Mouse (Mus musculus): ENCODE results near the gene Dcakd. TPM values are rescaled to one million over a fixed set of nuclear protein-coding genes. Genes with fewer than 3 reads are reported as not detected.
"Not testable (repeated sequence)": the region's sequence is repeated elsewhere in the genome, so short reads cannot be mapped to it uniquely, and the experiment has no call there.

Gene Dcakd
- total RNA-seq, 2 experiments from 2014 or later, result 49.7 to 55.1 TPM

DNA sequence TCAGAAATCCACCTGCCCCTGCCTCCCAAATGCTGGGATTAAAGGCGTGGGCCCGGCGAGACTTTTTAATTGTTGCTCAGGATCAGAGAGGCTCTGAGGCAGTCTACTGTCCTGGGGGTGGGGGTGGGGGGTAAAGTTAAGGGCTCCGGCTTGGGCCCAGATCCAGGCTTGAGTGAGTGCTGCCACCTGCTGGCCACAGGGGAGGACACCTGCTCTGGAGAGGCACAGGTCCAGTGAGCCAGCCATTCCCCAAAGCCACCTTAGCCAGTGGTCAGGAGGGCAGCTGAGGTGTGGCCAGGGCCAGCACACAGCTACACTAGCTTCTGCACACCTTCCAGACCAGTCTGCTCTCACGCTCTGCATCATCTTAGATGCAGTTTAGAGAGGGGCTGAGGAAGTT lies 35.2 kb downstream of the Dcakd start:
- DNase-seq (ENCODE audit: low spot score in 2 of 2), result peak in 1 of 2 experiments; percentile 69
- intact Hi-C loops (cut with DNase I), result loop anchor here (2.0 to 10.0 kb wide), 3 partner anchors 41 to 218 kb away; partner anchors contain the start of gene Gfap

- intact Hi-C loops (cut with DNase I), result loop anchor here (2.0 to 10.0 kb wide), 3 partner anchors 39 to 217 kb away; partner anchors contain the start of gene Gfap
- no peak for DNase-seq (ENCODE audit: low spot score in 2 of 2)
These were observed 36.5 kb downstream of the Dcakd start for GRCm38 (mm10) chr11:102991681-102992080.

- DNase-seq (ENCODE audit: low spot score in 2 of 2), result peak in 1 of 2 experiments; percentile 41
- intact Hi-C loops (cut with DNase I), result loop anchor here (5.0 to 10.0 kb wide), 2 partner anchors 38 to 215 kb away; no protein-coding TSS in a partner anchor
These were observed 37.9 kb downstream of the Dcakd start for GRCm38 (mm10) chr11:102990152-102990663.

- intact Hi-C loops (cut with DNase I), result loop anchor here (5.0 to 10.0 kb wide), 2 partner anchors 37 to 215 kb away; no protein-coding TSS in a partner anchor
- no peak for DNase-seq (ENCODE audit: low spot score in 2 of 2)
These were observed 38.4 kb downstream of the Dcakd start for GRCm38 (mm10) chr11:102989641-102990151.

- intact Hi-C loops (cut with DNase I), result no loop called here
- no peak for DNase-seq (ENCODE audit: low spot score in 2 of 2)
These were observed 43.0 kb downstream of the Dcakd start for GRCm38 (mm10) chr11:102985160-102985559.

DNA sequence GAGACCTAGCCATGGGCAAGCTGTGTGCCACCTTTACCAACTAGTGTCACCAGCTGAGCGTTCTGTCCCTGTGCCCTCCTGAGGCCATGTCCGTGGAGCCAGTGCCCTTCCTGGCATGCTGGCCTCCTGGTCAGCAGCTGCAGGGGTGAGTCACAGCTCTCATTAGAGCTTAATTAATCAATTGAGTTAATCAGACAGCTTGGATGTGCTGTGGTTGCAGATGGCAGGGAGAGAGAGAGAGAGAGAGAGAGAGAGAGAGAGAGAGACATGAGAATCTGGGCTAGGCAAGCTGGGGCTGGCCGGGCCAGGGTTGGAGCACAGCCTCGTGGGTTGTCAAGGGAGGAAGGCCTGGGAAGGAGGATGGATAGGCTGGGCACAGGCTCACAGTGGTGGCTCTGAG lies 43.5 kb downstream of the Dcakd start:
- no peak for DNase-seq (ENCODE audit: low spot score in 2 of 2)
- intact Hi-C loops (cut with DNase I), result no loop called here

DNA sequence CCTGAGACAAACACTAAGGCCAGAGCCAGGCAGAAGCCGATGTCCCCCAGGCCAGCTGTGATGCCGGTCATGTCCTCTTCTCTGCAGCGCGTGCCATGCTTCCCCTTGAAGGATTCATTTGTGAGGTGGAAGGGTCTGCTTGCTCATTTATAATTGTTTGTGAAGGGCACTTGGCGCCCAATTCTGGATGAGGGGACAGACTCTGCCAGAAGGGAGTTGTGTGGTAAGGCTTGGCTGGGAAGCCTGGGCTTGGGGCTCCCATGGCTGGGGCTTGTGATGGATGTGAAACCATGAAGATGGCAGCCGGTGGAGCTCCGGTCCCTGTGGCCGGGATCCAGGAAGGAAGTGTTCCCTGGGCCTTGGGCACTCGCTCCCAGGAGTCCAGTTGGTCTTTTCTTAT lies 44.0 kb downstream of the Dcakd start:
- intact Hi-C loops (cut with DNase I), result no loop called here
- DNase-seq (ENCODE audit: low spot score in 2 of 2), result no peak

GRCm38 (mm10) chr11:102981151-102981890 lies 46.8 kb downstream of the Dcakd start:
- intact Hi-C loops (cut with DNase I), result no loop called here
- no peak for DNase-seq (ENCODE audit: low spot score in 2 of 2)

GRCm38 (mm10) chr11:102978052-102978666 lies 50.0 kb downstream of the Dcakd start:
- intact Hi-C loops (cut with DNase I), result no loop called here
- DNase-seq (ENCODE audit: low spot score in 2 of 2), result no peak

DNA sequence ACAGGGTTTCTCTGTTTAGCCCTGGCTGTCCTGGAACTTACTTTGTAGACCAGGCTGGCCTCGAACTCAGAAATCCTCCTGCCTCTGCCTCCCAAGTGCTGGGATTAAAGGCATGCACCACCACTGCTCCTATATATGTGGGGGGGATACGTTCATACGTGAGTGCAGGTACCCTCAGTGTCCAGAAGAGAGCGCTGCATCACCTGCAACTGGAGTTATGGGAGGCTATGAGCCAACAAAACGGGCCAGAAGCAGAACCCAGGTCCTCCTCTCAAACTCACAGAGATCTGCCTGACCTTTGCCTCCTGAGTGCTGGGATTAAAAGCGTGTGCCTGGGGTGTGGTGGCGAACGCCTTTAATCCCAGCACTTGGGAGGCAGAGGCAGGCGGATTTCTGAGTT lies 52.2 kb downstream of the Dcakd start:
- intact Hi-C loops (cut with DNase I), result not testable (repeated sequence)

GRCm38 (mm10) chr11:102972326-102972725 lies 55.8 kb downstream of the Dcakd start:
- DNase-seq (ENCODE audit: low spot score in 2 of 2), result no peak
- intact Hi-C loops (cut with DNase I), result no loop called here

More for the DNA sequence above, 52.2 kb downstream of the Dcakd start:
- not testable (repeated sequence) for DNase-seq (ENCODE audit: low spot score in 2 of 2)

DNA sequence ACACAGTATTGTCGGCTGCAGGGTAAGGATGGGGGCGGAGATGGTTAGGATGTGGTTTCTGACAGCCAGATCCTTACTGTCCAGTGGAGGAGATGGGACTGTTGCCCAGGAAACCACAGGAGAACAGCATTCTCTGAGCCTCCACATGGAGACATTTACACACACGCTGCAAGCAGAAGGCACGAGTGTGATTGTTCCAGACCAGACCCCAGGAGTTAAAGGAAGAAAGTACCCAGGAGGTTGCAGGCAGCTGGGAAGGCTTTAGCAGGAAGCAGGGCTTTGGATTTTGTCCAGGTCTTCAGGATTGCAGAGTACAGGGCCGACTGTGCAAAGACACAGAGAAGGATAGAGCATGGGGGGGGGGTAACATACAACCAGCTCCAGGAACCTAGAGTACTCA lies 56.5 kb downstream of the Dcakd start:
- intact Hi-C loops (cut with DNase I), result no loop called here
- no peak for DNase-seq (ENCODE audit: low spot score in 2 of 2)

GRCm38 (mm10) chr11:102964547-102965091 lies 63.5 kb downstream of the Dcakd start:
- no peak for DNase-seq (ENCODE audit: low spot score in 2 of 2)
- intact Hi-C loops (cut with DNase I), result no loop called here

GRCm38 (mm10) chr11:102963855-102964546 lies 64.1 kb downstream of the Dcakd start:
- intact Hi-C loops (cut with DNase I), result no loop called here
- DNase-seq (ENCODE audit: low spot score in 2 of 2), result no peak

GRCm38 (mm10) chr11:102963246-102963854 lies 64.8 kb downstream of the Dcakd start:
- intact Hi-C loops (cut with DNase I), result no loop called here
- DNase-seq (ENCODE audit: low spot score in 2 of 2), result no peak

GRCm38 (mm10) chr11:102962861-102963245 lies 65.3 kb downstream of the Dcakd start:
- DNase-seq (ENCODE audit: low spot score in 2 of 2), result no peak
- intact Hi-C loops (cut with DNase I), result no loop called here

GRCm38 (mm10) chr11:102961082-102961481 lies 67.1 kb downstream of the Dcakd start:
- intact Hi-C loops (cut with DNase I), result no loop called here
- DNase-seq (ENCODE audit: low spot score in 2 of 2), result no peak

DNA sequence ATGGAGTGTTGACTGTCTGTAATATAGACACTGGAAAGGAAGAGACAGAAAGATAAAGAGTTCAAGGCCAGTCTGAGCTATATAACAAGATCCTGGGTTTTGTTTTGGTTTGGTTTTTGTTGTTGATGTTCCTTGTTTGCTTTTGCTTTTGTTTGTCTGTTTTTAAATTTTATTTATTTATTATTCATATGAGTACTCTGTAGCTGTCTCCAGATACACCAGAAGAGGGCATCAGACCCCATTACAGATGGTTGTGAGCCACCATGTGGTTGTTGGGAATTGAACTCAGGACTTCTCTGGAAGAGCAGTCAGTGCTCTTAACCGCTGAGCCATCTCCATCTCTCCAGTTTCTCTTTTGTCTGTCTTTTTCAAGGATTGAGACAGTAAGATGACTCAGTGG lies 69.3 kb downstream of the Dcakd start:
- DNase-seq (ENCODE audit: low spot score in 2 of 2), result no peak
- intact Hi-C loops (cut with DNase I), result no loop called here

DNA sequence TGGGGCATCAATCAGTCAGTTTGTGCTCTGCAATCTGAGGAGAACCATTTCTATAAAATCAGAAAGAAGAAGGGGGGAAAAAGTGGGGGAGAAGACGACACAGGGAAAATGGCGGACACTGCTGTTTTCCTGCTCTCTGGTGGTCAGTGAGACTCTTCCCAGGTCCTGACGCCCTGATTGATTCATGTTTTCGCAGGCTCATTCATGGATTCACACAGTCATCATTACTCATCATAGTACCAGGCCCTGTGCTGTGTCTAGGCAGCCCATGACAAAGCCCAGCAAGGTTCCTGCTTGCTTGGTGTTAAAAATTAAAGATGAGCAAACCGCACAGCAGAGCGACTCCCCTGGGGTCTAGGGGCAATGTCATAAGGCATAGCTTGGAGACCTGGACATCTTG lies 69.7 kb downstream of the Dcakd start:
- DNase-seq (ENCODE audit: low spot score in 2 of 2), result no peak
- intact Hi-C loops (cut with DNase I), result no loop called here
